Mouse (Mus musculus) cerebellum, adult 8-10 months (tissue): ENCODE measurements around the gene Gm20388.

ENCODE experiments used
- DNase-seq: peaks from one replicate; pipeline ENCODE4 v3.0.0; 2022

Gene Gm20388

DNA sequence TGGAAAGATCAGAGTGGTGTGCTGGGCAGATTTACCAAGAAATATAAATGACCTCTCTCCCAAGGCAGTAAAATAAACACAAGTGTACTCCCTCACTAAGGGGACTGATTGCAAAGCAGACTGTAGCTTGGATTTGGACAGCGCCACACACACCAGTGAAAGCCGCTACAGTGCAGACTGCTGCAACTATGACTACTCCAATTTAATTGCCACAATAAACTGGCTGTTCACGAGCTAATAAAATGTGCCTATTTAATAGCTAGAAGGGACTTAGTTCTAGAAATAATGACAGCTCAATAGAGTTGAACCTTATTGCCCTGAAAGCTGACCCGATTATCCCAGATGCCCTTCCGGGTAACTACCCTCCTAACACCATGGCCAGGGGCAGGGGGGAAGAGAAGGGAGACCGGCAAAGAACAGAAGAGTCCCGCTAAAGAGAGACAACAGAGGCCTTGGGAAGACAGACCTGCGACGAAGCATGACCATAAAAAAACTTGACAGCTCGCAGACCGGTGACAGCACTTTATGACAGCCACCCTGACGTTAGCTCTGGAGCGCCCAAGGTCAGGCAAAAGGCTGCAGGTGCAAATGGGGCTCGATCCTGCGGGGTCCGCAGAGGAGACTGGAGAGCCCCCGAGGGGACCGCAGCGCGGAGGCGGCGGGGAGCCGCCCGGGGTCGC is 189.9 kb downstream of the Gm20388 start:
- no peak for DNase-seq

DNA sequence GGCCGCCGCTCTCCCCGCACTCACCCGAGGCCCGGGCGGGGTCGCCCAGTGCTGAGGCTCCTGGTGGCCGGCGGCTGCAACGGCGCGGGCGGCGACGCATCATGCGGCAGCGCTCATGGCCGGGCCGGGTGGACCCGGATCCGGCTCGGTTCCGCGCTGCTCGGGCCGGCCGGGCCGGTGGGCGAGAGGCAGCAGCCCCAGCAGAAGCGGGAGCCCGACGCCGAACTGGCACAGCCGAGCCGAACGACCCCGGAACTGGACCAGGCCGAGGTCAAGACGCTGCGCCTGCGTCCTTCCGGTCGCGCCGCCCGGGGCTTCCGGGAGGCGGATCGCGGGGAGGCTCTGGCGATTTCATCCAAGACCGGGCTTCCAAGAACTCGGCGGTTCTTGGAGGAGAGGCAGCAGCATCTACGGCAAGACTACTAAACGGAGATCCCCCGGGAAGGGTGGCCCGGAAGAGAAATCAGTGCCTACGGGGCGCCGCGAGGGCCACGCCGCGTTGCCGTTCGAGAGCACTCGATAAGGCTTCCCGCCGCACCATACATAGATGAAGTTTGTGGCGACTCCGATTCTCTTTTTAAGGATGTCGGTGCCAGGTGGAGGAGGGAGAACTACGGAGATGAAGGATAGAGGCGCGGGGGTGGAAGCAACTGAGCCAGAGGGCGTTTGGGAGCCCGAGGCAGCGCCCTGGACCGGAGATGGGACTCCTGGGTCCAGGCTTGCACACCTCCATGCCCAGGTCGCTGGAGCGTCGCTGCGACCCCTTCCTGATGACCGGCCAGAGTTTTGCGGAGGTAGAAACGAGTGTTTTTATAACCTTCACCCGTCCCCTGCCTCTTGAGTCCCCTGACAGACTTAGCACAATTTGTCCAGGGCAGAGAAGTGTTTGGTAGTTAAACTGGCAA is 190.7 kb downstream of the Gm20388 start, which contains the start of gene Zdhhc7:
Gene Zdhhc7 (minus strand): TSS at position 415 of the 905 bp plus-strand sequence.
- peak; percentile 76 for DNase-seq

DNA sequence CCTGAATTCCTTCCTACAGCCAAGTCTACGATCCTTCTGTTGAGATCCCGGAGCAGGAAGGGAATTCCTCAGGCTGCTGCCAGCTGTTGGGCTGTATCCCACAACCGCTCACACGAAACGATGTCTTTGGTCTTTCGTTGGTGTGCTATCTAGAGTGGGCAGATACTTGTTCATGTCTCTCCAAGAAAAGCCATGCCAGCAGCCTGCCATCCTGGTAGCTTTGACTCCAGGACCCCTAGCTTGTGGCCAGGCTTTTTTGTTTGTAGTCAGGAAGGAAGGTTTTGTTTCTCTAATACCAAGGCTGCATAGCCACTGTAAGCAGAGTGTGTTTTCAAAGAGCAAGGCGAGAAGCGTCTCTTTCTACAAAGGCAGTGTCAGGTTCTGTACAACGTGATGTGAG is 193.3 kb downstream of the Gm20388 start:
- DNase-seq = no peak

DNA sequence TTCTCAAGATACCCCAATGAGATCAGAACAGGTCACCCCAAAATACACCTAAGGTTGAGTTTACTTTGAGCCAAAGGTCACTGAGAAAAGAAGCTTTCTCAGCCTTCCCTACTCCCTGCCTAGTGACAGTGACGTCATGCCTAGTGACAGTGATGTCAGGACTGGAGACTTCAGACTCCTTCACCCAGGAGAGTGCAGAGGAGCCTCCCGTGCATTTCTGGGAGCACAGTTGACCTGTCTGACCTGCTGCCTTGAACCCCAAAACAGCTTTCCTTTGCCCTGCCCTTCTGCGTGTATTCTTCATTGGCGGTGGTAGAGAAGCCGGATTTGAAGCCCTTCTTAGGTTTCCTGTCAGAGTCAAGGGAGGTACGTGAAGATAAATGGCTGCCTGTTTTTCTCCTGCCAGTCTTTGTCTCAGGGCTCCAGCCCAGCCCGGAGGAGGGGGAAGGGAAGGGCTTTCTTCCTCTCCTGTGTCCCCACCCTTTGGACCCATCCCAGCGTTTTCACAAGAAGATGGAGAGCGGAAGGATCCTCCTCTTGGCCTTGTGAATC is 194.2 kb downstream of the Gm20388 start:
- DNase-seq = no peak

DNA sequence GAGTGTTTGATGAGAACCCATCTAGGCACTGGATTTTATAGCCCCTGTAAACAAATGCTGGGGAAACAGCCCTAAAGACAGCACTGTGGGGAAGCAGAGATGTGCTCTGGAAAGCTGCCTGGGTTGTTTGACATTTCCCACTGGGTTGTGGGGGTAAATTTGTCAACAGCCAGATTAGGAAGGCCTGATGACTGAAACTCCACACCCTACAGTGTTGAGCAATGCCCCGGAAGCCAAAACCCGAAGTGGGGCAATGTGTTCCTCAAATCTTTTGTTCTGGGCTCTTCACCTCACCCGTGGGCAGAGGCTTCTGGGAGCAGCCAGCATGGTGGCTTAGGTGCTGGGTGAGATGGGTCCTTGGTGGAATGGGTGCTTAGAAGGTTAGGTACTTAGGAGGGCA is 198.5 kb downstream of the Gm20388 start:
- DNase-seq = no peak

DNA sequence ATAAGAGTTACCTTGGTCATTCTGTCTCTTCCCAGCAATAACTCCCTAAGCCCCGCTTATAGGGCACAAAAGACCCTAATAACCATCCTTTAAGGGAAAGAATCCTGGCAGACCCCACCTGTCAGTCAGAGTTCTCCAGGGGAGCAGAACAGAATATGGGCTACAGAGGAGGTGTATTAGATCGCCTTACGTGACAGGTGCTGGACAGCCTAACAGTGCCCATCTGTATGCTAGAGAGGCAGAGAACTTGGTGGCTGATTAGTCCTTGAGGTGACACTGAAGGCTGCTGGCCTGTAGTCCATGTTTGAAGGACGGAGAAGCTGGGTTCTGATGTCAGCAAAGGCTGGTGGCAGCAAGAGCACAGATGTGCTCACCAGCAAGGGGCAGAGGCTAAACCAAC is 200.3 kb downstream of the Gm20388 start:
- DNase-seq = no peak

DNA sequence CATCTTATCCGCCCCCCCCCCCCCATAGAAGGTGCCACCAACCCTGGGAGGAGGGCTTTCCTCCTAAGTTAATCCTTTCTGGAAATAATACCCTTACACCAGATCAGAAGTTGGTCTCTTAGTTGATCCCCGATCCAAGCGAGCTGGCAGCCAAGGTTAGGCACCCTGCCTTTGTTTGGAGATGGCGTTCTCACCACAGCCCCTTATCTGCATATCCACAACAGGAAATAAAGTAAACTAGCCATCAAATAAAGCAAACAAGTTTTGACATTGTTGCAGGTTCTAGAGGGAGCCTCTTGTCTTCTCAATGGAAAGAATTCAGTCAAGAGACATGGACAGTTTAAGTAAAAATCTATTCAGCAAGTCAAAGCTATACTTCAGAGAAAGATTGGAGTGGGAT is 200.7 kb downstream of the Gm20388 start:
- DNase-seq = no peak

DNA sequence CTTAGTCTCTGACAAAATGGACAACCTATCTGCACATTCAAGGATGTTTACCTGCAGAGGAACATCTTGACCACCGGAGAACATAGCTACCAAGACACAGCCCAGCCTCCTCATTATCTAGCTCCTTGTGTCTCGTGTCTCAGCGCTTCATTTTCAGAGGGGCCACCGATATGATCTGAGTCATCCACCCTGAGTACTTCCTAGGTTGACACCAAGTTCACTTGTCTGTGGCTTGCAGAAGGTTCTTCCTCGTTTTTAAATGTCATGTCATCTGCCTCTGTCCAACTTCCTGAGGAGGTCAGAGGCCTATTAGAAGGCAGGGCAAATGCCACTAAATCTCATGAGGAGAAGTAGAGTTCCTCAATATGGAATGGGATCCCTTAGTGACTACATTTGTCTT is 201.9 kb downstream of the Gm20388 start:
- no peak for DNase-seq

DNA sequence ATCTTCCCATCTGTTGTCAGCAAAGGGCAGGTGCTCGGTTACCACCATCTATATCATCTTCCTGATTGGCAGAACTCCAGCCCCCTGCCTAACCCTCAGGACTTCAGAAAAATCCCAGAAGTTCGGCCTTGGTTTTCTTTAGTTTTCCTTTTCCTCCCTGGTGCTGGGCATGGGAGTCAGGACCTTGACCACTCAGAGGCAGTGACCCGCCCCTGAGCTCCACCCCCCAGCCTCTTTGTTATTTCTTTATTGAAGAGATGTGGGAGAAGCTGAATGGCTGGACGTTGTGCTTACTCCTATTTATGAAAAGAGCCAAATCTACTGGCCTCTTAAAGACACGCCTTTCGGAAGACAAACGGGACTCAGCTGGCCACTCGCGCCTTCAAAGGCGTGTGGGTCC is 202.7 kb downstream of the Gm20388 start:
- peak; percentile 58 for DNase-seq

DNA sequence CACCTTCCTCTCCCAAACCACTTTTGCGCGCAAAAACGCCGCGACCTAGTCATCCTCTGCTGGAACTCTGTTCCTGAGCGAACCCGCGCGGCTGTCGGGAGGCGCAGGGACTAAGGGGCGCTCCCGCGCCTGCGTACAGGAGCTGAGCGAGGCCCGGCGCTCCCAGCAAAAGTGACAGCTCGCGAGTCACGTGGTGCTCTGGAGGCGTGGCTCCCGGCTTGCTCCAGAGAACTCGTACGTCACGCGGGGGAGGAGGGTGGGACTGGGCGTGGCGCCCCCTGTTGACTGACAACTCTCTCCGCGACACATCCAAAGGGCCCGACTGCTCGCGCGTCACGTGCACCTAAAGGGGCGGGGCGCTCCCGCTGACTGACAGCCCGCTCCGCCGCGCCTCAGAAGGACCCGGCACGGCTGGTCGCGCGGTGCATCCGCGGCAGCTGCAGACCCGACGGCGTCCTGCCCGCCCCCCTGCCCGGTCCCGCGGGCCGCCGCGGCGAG is 203.2 kb downstream of the Gm20388 start, which contains the start of gene 6430548M08Rik:
Gene 6430548M08Rik (plus strand): TSS at position 395 of the 498 bp plus-strand sequence.
- DNase-seq = peak; percentile 100

DNA sequence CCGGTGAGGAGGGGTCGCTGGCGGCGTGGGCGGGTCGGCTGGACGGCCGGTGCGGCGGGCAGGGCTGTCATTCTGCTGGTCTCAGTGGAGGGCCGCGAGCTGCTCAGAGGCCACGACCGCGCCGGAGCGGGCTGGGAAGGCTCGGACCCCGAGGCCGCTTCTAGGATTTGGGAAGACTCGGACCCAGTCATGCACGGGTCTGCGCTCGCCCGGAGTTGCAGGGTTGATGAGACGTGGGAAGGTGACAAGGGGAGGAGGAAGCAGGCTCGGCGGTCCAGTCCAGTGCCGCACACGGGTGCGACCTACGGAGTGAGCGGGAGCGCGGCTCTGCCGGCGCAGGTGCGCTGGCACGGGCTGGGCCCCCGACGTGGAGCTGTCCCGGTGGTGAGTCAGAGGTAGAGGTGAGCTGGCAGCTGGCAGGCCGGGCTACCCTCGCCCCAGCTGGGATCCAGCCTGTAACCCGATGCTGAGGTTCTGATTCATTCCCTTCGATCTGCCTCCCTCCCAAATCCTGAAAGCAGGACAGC is 203.7 kb downstream of the Gm20388 start:
- peak; percentile 71 for DNase-seq

DNA sequence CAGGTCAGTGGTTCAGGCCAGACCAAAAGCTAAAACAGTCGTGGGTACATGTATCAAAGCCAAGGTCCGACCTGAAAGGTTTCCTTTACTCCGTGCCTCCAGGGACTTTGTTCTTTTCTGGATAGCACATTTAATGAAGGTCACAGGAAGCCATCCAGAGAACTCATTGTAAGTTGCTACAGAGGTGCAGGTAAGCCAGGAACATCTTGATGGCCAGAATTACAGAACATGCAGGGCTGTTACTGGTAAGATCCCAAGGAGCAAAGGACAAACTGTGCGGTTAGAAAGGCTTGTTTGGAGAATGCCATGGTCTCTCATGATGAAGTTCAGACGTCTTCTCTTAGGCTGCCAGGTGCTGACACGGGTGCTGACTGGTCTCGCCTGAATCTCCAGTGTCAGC is 206.0 kb downstream of the Gm20388 start:
- no peak for DNase-seq

DNA sequence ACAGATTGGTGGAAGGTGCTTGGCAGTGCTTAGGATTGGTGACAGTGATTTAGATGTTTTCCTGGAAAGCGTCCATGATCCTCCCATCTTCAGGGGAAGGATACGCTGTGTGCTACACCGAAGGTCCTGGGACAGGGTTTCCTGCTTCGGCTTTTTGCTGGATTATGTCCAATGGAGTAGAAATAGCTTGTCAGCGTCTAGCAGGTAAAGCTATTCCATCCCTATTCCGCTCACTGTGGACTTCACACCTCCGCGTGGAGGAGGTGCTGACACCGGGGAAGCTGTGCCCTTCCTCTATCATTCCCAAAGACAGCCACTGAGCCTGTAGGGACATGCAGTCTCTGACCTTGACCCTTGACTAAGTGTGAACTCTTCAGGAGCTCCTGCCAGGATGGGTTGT is 207.5 kb downstream of the Gm20388 start:
- DNase-seq = no peak

DNA sequence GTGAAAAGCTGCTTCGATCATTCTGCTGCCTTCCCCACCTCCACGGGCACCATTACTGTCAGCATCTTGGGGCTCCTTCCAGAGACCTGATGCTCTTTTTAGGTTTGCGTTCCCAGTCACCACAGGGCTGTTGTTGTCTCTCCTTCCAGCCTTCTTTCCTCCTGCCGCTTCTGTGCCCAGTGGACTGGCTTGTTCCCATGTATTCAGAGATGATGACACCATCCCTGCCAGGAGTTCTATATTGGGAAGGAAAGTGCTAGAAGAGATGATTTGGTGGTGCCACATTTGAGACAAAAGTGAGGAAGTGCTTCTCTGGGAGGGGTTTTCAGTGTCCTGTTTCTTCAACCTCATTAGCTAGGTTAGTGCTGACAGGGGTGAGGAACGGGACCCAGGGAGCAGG is 208.2 kb downstream of the Gm20388 start:
- no peak for DNase-seq

DNA sequence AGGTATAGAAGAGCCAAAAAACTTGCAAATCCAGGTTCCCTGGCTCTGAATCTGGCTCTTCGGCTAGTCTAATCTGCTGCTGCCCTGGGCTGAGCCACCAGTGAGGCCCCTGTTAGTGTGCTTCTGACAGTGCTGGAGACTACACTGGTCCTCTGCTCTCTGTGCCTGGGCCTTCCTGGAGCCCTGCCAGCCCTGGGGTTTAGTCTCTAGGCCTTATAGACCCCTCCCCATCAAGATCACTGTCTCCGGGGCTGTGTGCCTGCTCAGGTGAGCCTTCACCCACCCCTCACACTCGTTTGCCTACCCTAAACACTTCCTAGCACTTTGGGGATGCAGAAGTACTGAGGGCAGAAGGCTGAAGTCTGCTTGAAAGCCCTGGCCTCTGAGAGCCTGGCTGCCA is 208.8 kb downstream of the Gm20388 start:
- no peak for DNase-seq

DNA sequence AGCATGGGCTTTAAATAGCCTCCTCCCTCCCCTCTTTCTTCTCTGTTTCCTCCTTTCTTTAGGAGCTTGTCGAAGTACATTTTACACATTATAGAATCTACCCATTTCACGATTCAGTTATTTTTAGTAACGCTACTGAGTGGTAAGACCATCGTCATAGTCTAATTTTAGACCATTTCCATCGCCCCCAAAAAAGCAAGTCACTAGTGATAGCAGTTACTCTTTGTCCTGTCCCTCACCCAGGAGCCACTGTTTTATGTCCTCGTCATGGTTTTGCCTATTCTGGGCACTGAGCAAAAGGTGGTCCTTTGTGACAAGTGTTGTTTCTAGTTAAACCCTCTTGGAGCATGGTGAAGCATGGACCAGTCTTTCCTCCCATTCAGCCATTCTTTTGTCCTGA is 209.3 kb downstream of the Gm20388 start:
- DNase-seq = no peak

DNA sequence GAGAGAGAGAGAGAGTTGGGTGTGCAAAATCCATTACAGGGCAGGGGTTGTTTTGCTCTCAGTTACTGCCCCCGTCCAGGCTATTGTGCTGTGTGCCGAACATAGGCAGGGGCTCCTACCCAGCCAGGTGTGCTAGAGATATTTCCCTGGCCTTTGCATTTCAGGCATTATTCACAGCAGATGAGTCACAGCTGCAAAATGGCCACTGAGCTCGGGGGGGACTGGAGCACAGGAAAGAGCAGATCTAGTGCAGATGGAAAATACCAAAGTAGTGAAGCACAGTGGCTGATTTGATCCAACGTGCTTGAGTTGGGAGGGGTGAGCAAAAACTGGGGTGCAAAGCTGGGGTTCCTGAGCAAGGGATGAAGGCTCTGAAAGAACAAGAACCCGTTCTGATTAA is 210.3 kb downstream of the Gm20388 start:
- DNase-seq = no peak

DNA sequence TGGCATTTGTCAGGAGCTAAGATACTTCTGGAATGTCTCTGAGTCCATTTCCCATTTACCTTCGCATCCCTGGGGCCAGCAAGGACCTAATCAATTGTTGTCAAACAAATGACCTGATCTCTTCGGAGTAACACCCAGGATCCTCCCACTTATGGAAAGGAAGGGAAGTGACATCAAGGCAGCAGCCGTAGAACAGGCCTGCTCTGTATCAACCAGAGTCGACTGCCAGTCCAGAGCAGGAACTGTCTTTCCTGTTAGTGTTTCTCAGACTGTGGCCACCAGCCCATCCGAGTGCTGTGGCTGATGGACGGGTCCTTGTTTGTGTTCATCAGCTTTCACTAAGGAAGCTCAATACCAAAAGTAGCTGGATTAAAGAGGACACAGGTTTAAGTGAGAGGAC is 213.6 kb downstream of the Gm20388 start:
- DNase-seq = no peak

DNA sequence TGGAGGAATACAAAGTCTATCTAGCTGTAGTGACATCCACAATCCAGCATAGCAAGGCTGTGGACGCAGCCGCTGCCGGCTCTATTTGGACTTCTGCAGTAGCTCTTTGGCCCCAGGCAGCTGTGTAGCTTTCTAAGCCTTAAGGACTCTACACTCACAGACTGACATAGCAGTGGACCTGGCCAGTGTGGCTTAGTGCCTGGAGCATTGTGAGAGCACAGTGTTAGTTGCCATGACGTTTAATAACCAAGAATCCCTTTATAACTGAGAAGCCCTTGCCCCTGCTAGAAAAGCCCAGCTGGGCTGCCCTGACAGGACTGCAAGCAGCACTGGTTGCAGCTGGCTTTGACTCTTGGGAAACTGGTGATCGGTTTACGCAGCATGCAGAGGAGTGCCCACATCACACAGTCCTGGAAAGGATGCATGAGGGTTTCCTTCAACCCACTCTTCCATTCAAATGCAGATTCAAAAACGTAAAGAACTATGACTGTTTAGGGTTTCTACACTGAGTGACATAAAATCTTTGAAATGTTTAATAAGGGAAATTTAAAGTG is 214.3 kb downstream of the Gm20388 start:
- no peak for DNase-seq

DNA sequence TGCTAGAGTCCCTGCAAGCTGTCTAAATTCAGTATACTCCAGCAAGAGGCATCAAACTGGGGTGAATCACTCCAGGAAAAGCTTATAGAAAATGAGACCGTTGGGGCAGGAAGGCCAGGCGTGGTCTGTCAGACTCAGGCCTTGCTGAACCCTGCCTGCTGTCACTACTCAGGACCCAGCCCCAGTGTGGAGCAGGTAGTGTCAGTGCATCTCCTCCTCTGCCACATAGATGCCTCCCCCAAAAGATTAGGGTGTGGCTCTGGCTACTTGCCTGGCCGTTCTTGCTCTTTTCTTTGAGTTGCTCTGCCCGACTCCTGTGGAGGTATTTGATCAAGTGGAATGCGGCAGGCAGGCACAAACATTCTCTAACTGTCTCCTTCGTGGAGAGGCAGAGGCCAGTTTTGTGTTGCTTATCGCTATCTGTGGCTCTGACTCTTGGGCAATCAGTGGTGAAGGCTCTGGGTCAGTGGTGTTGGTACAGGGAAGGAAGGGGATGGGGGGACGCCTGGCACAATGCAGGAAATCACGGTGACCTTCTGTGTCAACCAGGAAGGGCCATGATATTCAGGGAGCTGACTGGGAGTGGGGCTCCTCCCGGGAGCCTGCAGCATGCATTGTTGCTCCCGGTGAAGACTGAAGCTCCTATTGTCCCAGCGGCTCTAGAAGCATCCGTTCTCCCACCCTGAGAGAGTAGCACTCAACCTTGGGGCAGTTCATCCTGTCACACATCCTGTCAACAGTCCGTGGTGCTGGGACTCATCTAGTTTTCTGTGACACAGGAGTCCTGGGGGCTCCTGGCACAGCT is 215.9 kb downstream of the Gm20388 start:
- no peak for DNase-seq

DNA sequence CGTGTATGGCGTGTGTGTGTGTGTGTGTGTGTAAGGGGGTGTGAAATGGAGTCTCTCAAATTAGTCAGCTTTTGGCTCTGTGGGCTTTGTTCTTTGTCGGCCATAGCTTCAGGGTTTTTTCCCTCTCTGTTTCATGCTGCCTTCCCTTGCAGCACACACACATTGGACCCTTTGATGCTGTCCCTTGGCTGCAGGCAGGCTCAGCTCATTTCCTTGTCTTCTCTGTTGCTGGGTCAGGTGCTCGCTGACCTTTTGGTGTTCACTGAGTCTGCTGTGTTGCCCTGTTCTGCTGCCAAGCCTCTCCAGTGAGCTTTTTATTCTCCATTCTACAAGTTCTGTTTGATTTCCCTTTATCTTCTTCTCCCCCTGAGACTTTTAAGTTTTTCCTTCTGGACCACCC is 218.9 kb downstream of the Gm20388 start:
- no peak for DNase-seq

DNA sequence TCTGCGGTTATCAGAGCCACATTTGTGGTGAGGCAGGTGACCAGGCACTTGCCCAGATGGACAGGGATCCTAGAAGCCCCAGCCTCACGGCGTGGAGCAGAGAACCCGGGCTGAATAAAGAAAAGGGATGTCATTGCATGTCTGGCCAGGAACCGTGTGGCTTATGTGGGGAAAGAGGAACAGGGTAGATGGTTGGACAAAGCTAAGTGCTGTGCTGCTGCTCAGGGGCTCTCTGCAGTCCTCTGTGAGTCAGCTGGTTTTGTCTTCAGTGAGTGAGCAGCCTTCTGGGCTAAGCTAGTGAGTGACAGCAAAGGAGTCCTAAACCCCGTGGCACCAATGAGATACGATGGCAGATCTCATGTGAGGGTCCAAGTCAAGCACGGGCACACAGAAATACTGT is 220.5 kb downstream of the Gm20388 start:
- DNase-seq = no peak
